Mouse (Mus musculus) CD4-positive, CD25-positive, alpha-beta regulatory T cell, adult 2 months (primary cell): Measurements from ENCODE around the gene Gm10230.
"Not testable (repeated sequence)": the region's sequence is repeated elsewhere in the genome, so short reads cannot be mapped to it uniquely, and the experiment has no call there.

Experiments
- DNase-seq: peaks from one replicate; pipeline ENCODE4 v3.0.0-alpha.2; 2012; ENCODE audit warnings: low read depth, low spot score

Gene Gm10230

DNA sequence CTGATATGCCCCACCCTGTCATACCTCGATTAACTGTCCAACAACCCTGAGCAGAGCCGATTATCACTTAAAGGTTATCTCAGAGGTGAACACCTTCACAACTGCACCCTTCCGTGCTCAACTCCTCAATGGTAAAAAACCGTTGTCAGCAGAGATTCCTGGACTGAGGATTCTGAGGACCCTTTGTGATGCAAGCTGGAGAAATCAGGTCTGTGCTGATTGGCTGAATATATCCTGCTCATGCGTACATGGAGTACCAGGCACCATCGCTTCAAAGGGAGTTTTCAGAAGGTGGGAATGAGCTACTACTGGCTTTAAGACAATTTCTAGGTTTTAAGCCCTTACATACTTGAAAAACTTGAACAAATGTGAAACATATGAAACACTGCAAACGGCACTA is at the start of gene Gm10230:
Gm10230 (minus strand) TSS at position 101 of the 400 bp plus-strand sequence.
- not testable (repeated sequence) for DNase-seq
